Mouse (Mus musculus): Measurements from ENCODE around the gene Diaph3. TPM values are rescaled to one million over a fixed set of nuclear protein-coding genes. Genes with fewer than 3 reads are reported as not detected.

The Diaph3 gene
- polyA plus RNA-seq, 1 experiment from 2014 or later, result 25.5 TPM

DNA sequence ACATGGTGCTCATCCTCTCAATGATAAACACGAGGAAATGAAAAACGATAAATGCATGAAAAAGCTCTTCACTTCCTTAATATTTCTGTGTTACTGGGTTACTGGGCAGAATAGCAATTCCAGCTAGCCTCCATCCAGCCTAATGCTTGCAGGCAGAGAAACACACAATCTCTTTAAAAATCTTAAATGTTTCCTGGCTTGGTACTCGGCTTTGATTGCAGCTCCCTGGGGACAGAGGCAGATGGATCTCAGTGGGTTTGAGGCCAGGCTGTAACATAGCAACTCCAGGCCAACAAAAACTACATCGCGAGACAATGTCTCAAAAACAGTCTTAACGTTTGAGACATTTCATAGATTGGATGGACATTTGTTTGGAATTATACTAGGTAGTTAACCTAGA lies 57.1 kb downstream of the Diaph3 start:
- ATAC-seq (no peak), DNase-seq (ENCODE audit: low read depth, low spot score) (no peak)
- TF ChIP-seq CTCF (IDR thresholded peaks at IDR 0.05), result no peak
- CTCF ChIA-PET, result interaction anchor here (0.8 kb wide), 1 partner anchor 13 kb away, joined by 3 read pairs; no protein-coding TSS in a partner anchor
- no peaks in the 10 kb centered on the region for H3K27me3 ChIP-seq
- POLR2A ChIA-PET, result no interaction called here
- in situ Hi-C loops (cut with MboI; ENCODE audit: low pct_unique_long_range_greater_than_20kb), result no loop called here

GRCm38 (mm10) chr14:87079725-87080124 lies 61.3 kb downstream of the Diaph3 start:
- in situ Hi-C loops (cut with MboI; ENCODE audit: low pct_unique_long_range_greater_than_20kb), result no loop called here
- H3K27me3 ChIP-seq, result no peaks in the 10 kb centered on the region
- ChIA-PET POLR2A (no interaction called here), CTCF (interaction anchor here (1.3 kb wide), 1 partner anchor 13 kb away, joined by 3 read pairs; no protein-coding TSS in a partner anchor)
- DNase-seq (ENCODE audit: low read depth, low spot score) (no peak), ATAC-seq (no peak)
- TF ChIP-seq CTCF (IDR thresholded peaks at IDR 0.05), result no peak

DNA sequence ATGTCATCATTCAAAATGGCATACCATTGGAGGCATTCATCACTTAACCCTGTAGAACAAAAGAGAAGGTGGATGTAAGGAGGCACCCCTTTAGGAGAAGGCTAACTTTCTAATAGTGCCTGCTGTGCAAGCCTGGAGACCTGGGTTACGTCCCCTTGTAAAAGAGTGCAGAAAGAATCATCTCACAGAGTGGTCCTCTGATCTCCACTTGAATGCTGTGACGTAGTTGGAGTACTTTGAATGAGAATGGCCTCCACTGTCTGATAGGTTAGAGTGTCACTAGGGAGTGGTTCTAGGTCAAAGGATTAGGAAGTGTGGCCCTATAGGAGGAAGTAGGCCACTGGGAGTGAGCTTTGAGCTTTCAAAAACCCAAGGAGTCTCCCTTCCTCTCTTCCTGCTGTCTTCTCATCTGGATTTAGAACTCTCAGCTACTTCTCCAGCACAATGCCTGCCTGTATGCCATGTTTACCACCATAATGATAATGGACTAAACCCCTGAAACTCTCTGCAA lies 66.0 kb downstream of the Diaph3 start:
- H3K27me3 ChIP-seq, result no peaks in the 10 kb centered on the region
- ChIA-PET POLR2A (no interaction called here), CTCF (no interaction called here)
- in situ Hi-C loops (cut with MboI; ENCODE audit: low pct_unique_long_range_greater_than_20kb), result no loop called here
- ATAC-seq (no peak), DNase-seq (ENCODE audit: low read depth, low spot score) (no peak)
- no peak for TF ChIP-seq CTCF (IDR thresholded peaks at IDR 0.05)

- ATAC-seq (no peak), DNase-seq (ENCODE audit: low read depth, low spot score) (no peak)
- in situ Hi-C loops (cut with MboI; ENCODE audit: low pct_unique_long_range_greater_than_20kb), result no loop called here
- H3K27me3 ChIP-seq, result no peaks in the 10 kb centered on the region
- TF ChIP-seq CTCF (IDR thresholded peaks at IDR 0.05), result no peak
- ChIA-PET POLR2A (no interaction called here), CTCF (interaction anchor here (0.9 to 1.7 kb wide), 2 partner anchors 8 to 47 kb away, joined by 3 to 4 read pairs; no protein-coding TSS in a partner anchor)
Measured at GRCm38 (mm10) chr14:87064281-87064680, 76.8 kb downstream of the Diaph3 start.

GRCm38 (mm10) chr14:87056169-87056568 lies 84.9 kb downstream of the Diaph3 start:
- CTCF ChIA-PET, result interaction anchor here (1.0 to 1.4 kb wide), 4 partner anchors 9 to 48 kb away, joined by 3 to 4 read pairs (median 3); no protein-coding TSS in a partner anchor
- no peaks in the 10 kb centered on the region for H3K27me3 ChIP-seq
- DNase-seq (ENCODE audit: low read depth, low spot score), result no peak
- in situ Hi-C loops (cut with MboI; ENCODE audit: low pct_unique_long_range_greater_than_20kb), result no loop called here
- POLR2A ChIA-PET, result no interaction called here
- TF ChIP-seq CTCF (IDR thresholded peaks at IDR 0.05), result no peak
- no peak for ATAC-seq

DNA sequence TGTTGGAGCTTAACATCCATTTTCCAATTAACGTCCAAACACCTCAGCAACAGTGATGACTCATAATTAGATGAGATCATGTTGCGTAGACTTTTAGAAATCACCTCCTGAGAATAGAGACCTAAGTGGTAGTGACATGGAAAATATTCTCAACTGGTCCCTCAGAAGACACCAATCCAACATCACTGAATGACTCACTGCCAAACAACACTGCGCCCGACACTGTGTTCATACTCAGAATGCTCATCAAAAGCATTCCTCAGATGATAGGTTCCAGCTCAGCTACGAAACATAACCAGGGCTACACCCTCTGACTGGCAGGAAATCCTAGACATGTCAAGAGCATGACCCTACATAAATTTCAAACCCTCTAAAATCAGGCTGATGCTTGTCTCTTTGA lies 89.8 kb downstream of the Diaph3 start:
- in situ Hi-C loops (cut with MboI; ENCODE audit: low pct_unique_long_range_greater_than_20kb), result no loop called here
- TF ChIP-seq CTCF (IDR thresholded peaks at IDR 0.05), result no peak
- ATAC-seq (no peak), DNase-seq (ENCODE audit: low read depth, low spot score) (no peak)
- ChIA-PET POLR2A (no interaction called here), CTCF (interaction anchor here (1.4 to 1.5 kb wide), 2 partner anchors 10 to 11 kb away, joined by 5 read pairs; no protein-coding TSS in a partner anchor)
- H3K27me3 ChIP-seq, result no peaks in the 10 kb centered on the region

- DNase-seq (ENCODE audit: low read depth, low spot score), result no peak
- ChIA-PET CTCF (interaction anchor here (1.7 kb wide), 1 partner anchor 9 kb away, joined by 4 read pairs; no protein-coding TSS in a partner anchor), POLR2A (no interaction called here)
- in situ Hi-C loops (cut with MboI; ENCODE audit: low pct_unique_long_range_greater_than_20kb), result no loop called here
- no peak for TF ChIP-seq CTCF (IDR thresholded peaks at IDR 0.05)
- ATAC-seq, result no peak
- no peaks in the 10 kb centered on the region for H3K27me3 ChIP-seq
Measured at GRCm38 (mm10) chr14:87044401-87044806, 96.6 kb downstream of the Diaph3 start.

- H3K27me3 ChIP-seq, result no peaks in the 10 kb centered on the region
- in situ Hi-C loops (cut with MboI; ENCODE audit: low pct_unique_long_range_greater_than_20kb), result no loop called here
- TF ChIP-seq CTCF (IDR thresholded peaks at IDR 0.05), result no peak
- ATAC-seq, result no peak
- no peak for DNase-seq (ENCODE audit: low read depth, low spot score)
- POLR2A ChIA-PET, result no interaction called here
- CTCF ChIA-PET, result interaction anchor here (1.3 kb wide), 1 partner anchor 25 kb away, joined by 3 read pairs; no protein-coding TSS in a partner anchor
Measured at GRCm38 (mm10) chr14:87020240-87020639, 120.8 kb downstream of the Diaph3 start.

GRCm38 (mm10) chr14:87019687-87020086 lies 121.3 kb downstream of the Diaph3 start:
- in situ Hi-C loops (cut with MboI; ENCODE audit: low pct_unique_long_range_greater_than_20kb), result no loop called here
- POLR2A ChIA-PET, result no interaction called here
- no peak for ATAC-seq
- no peak for DNase-seq (ENCODE audit: low read depth, low spot score)
- H3K27me3 ChIP-seq, result no peaks in the 10 kb centered on the region
- no peak for TF ChIP-seq CTCF (IDR thresholded peaks at IDR 0.05)
- CTCF ChIA-PET, result interaction anchor here (1.3 kb wide), 1 partner anchor 24 kb away, joined by 3 read pairs; no protein-coding TSS in a partner anchor

- ATAC-seq (no peak), DNase-seq (ENCODE audit: low read depth, low spot score) (no peak)
- TF ChIP-seq CTCF (IDR thresholded peaks at IDR 0.05), result no peak
- in situ Hi-C loops (cut with MboI; ENCODE audit: low pct_unique_long_range_greater_than_20kb), result no loop called here
- POLR2A ChIA-PET, result no interaction called here
- CTCF ChIA-PET, result no interaction called here
- no peaks in the 10 kb centered on the region for H3K27me3 ChIP-seq
Measured at GRCm38 (mm10) chr14:86997318-86997717, 143.7 kb downstream of the Diaph3 start.

GRCm38 (mm10) chr14:86951169-86951568 lies 189.9 kb downstream of the Diaph3 start:
- CTCF ChIA-PET, result interaction anchor here (1.1 kb wide), 1 partner anchor 8 kb away, joined by 4 read pairs; no protein-coding TSS in a partner anchor
- no peak for ATAC-seq
- H3K27me3 ChIP-seq, result no peaks in the 10 kb centered on the region
- POLR2A ChIA-PET, result no interaction called here
- in situ Hi-C loops (cut with MboI; ENCODE audit: low pct_unique_long_range_greater_than_20kb), result no loop called here
- TF ChIP-seq CTCF (IDR thresholded peaks at IDR 0.05), result no peak
- DNase-seq (ENCODE audit: low read depth, low spot score), result no peak
